Mouse (Mus musculus): Measurements from ENCODE around the gene Mesp2. TPM values are rescaled to one million over a fixed set of nuclear protein-coding genes. Genes with fewer than 3 reads are reported as not detected.

Gene Mesp2
- polyA plus RNA-seq, 1 experiment from 2014 or later: 0.76 TPM

- H3K27me3 ChIP-seq (ENCODE audit: control insufficient read depth, insufficient read depth, low read length): no peaks in the 10 kb centered on the region
- H3K9me3 ChIP-seq (ENCODE audit: control insufficient read depth, low read length): no peaks in the 10 kb centered on the region
- DNase-seq (ENCODE audit: low spot score) (peak; percentile 0), ATAC-seq (ENCODE audit: insufficient read depth, low FRiP score, low TSS enrichment) (no peak)
- no peak overlapping the region for H3K27ac ChIP-seq (ENCODE audit: low read depth, low read length)
- no peak overlapping the region for H3K9ac ChIP-seq (ENCODE audit: low read length)
- 89% methylated on average over 12 of the region's 12 CpGs for WGBS
- H3K4me1 ChIP-seq (ENCODE audit: control insufficient read depth, insufficient read depth, low read length): no peaks in the 10 kb centered on the region
- H3K4me2 ChIP-seq (ENCODE audit: low read depth): no peak overlapping the region
- H3K4me3 ChIP-seq (ENCODE audit: low read depth, low read length): no peak overlapping the region
- H3K36me3 ChIP-seq (ENCODE audit: control insufficient read depth, insufficient read depth, low read length): no peaks in the 10 kb centered on the region
These were observed 11.7 kb downstream of the Mesp2 start for GRCm38 (mm10) chr7:79822092-79822695.

GRCm38 (mm10) chr7:79828341-79828740 lies 17.8 kb downstream of the Mesp2 start:
- DNase-seq (ENCODE audit: low spot score) (no peak), ATAC-seq (ENCODE audit: insufficient read depth, low FRiP score, low TSS enrichment) (no peak)
- Histone ChIP-seq H3K9me3 (ENCODE audit: control insufficient read depth, low read length) (no peaks in the 10 kb centered on the region), H3K27ac (ENCODE audit: low read depth, low read length) (no peak overlapping the region), H3K4me3 (ENCODE audit: low read depth, low read length) (no peak overlapping the region), H3K4me1 (ENCODE audit: control insufficient read depth, insufficient read depth, low read length) (no peaks in the 10 kb centered on the region), H3K27me3 (ENCODE audit: control insufficient read depth, insufficient read depth, low read length) (no peaks in the 10 kb centered on the region), H3K36me3 (ENCODE audit: control insufficient read depth, insufficient read depth, low read length) (no peaks in the 10 kb centered on the region), H3K4me2 (ENCODE audit: low read depth) (no peak overlapping the region), H3K9ac (ENCODE audit: low read length) (no peak overlapping the region)
- 73% methylated on average over 3 of the region's 3 CpGs for WGBS

GRCm38 (mm10) chr7:79831145-79831544 lies 20.6 kb downstream of the Mesp2 start:
- no peak overlapping the region for H3K4me3 ChIP-seq (ENCODE audit: low read depth, low read length)
- no peaks in the 10 kb centered on the region for H3K4me1 ChIP-seq (ENCODE audit: control insufficient read depth, insufficient read depth, low read length)
- ATAC-seq (ENCODE audit: insufficient read depth, low FRiP score, low TSS enrichment): no peak
- no peaks in the 10 kb centered on the region for H3K27me3 ChIP-seq (ENCODE audit: control insufficient read depth, insufficient read depth, low read length)
- WGBS: 61% methylated on average over 6 of the region's 6 CpGs
- no peak overlapping the region for H3K4me2 ChIP-seq (ENCODE audit: low read depth)
- H3K9ac ChIP-seq (ENCODE audit: low read length): no peak overlapping the region
- H3K27ac ChIP-seq (ENCODE audit: low read depth, low read length): no peak overlapping the region
- H3K9me3 ChIP-seq (ENCODE audit: control insufficient read depth, low read length): no peaks in the 10 kb centered on the region
- no peak for DNase-seq (ENCODE audit: low spot score)
- H3K36me3 ChIP-seq (ENCODE audit: control insufficient read depth, insufficient read depth, low read length): no peaks in the 10 kb centered on the region

GRCm38 (mm10) chr7:79831585-79831984 lies 21.1 kb downstream of the Mesp2 start:
- no peak overlapping the region for H3K4me3 ChIP-seq (ENCODE audit: low read depth, low read length)
- WGBS: 85% methylated on average over 6 of the region's 6 CpGs
- no peaks in the 10 kb centered on the region for H3K9me3 ChIP-seq (ENCODE audit: control insufficient read depth, low read length)
- DNase-seq (ENCODE audit: low spot score): no peak
- no peaks in the 10 kb centered on the region for H3K27me3 ChIP-seq (ENCODE audit: control insufficient read depth, insufficient read depth, low read length)
- H3K9ac ChIP-seq (ENCODE audit: low read length): no peak overlapping the region
- no peak for ATAC-seq (ENCODE audit: insufficient read depth, low FRiP score, low TSS enrichment)
- H3K4me1 ChIP-seq (ENCODE audit: control insufficient read depth, insufficient read depth, low read length): no peaks in the 10 kb centered on the region
- no peak overlapping the region for H3K4me2 ChIP-seq (ENCODE audit: low read depth)
- no peaks in the 10 kb centered on the region for H3K36me3 ChIP-seq (ENCODE audit: control insufficient read depth, insufficient read depth, low read length)
- H3K27ac ChIP-seq (ENCODE audit: low read depth, low read length): no peak overlapping the region

GRCm38 (mm10) chr7:79832980-79833379 lies 22.5 kb downstream of the Mesp2 start:
- Histone ChIP-seq H3K4me1 (ENCODE audit: control insufficient read depth, insufficient read depth, low read length) (no peaks in the 10 kb centered on the region), H3K27me3 (ENCODE audit: control insufficient read depth, insufficient read depth, low read length) (no peaks in the 10 kb centered on the region), H3K4me2 (ENCODE audit: low read depth) (no peak overlapping the region), H3K4me3 (ENCODE audit: low read depth, low read length) (no peak overlapping the region), H3K27ac (ENCODE audit: low read depth, low read length) (no peak overlapping the region), H3K9ac (ENCODE audit: low read length) (no peak overlapping the region), H3K9me3 (ENCODE audit: control insufficient read depth, low read length) (no peaks in the 10 kb centered on the region), H3K36me3 (ENCODE audit: control insufficient read depth, insufficient read depth, low read length) (no peaks in the 10 kb centered on the region)
- ATAC-seq (ENCODE audit: insufficient read depth, low FRiP score, low TSS enrichment): no peak
- no peak for DNase-seq (ENCODE audit: low spot score)

GRCm38 (mm10) chr7:79835196-79835595 lies 24.7 kb downstream of the Mesp2 start:
- Histone ChIP-seq H3K27ac (ENCODE audit: low read depth, low read length) (no peak overlapping the region), H3K27me3 (ENCODE audit: control insufficient read depth, insufficient read depth, low read length) (no peaks in the 10 kb centered on the region), H3K9ac (ENCODE audit: low read length) (no peak overlapping the region), H3K4me3 (ENCODE audit: low read depth, low read length) (no peak overlapping the region), H3K36me3 (ENCODE audit: control insufficient read depth, insufficient read depth, low read length) (no peaks in the 10 kb centered on the region), H3K4me2 (ENCODE audit: low read depth) (no peak overlapping the region), H3K9me3 (ENCODE audit: control insufficient read depth, low read length) (no peaks in the 10 kb centered on the region), H3K4me1 (ENCODE audit: control insufficient read depth, insufficient read depth, low read length) (no peaks in the 10 kb centered on the region)
- WGBS: 96% methylated on average over 6 of the region's 6 CpGs
- no peak for DNase-seq (ENCODE audit: low spot score)
- no peak for ATAC-seq (ENCODE audit: insufficient read depth, low FRiP score, low TSS enrichment)

GRCm38 (mm10) chr7:79837247-79837646 lies 26.7 kb downstream of the Mesp2 start:
- ATAC-seq (ENCODE audit: insufficient read depth, low FRiP score, low TSS enrichment) (no peak), DNase-seq (ENCODE audit: low spot score) (peak; percentile 4)
- H3K27me3 ChIP-seq (ENCODE audit: control insufficient read depth, insufficient read depth, low read length): no peaks in the 10 kb centered on the region
- H3K9me3 ChIP-seq (ENCODE audit: control insufficient read depth, low read length): no peaks in the 10 kb centered on the region
- no peak overlapping the region for H3K27ac ChIP-seq (ENCODE audit: low read depth, low read length)
- no peak overlapping the region for H3K9ac ChIP-seq (ENCODE audit: low read length)
- 82% methylated on average over 2 of the region's 2 CpGs for WGBS
- no peaks in the 10 kb centered on the region for H3K4me1 ChIP-seq (ENCODE audit: control insufficient read depth, insufficient read depth, low read length)
- no peak overlapping the region for H3K4me2 ChIP-seq (ENCODE audit: low read depth)
- no peaks in the 10 kb centered on the region for H3K36me3 ChIP-seq (ENCODE audit: control insufficient read depth, insufficient read depth, low read length)
- no peak overlapping the region for H3K4me3 ChIP-seq (ENCODE audit: low read depth, low read length)

GRCm38 (mm10) chr7:79842163-79842562 lies 31.6 kb downstream of the Mesp2 start:
- no peaks in the 10 kb centered on the region for H3K9me3 ChIP-seq (ENCODE audit: control insufficient read depth, low read length)
- H3K4me2 ChIP-seq (ENCODE audit: low read depth): no peak overlapping the region
- H3K27ac ChIP-seq (ENCODE audit: low read depth, low read length): no peak overlapping the region
- no peak for ATAC-seq (ENCODE audit: insufficient read depth, low FRiP score, low TSS enrichment)
- no peaks in the 10 kb centered on the region for H3K36me3 ChIP-seq (ENCODE audit: control insufficient read depth, insufficient read depth, low read length)
- 0 out of 2 replicates have a peak, but pooled peaks cover 3% of the 10 kb centered on the region for H3K27me3 ChIP-seq (ENCODE audit: control insufficient read depth, insufficient read depth, low read length)
- peak; percentile 5 for DNase-seq (ENCODE audit: low spot score)
- no peak overlapping the region for H3K9ac ChIP-seq (ENCODE audit: low read length)
- H3K4me1 ChIP-seq (ENCODE audit: control insufficient read depth, insufficient read depth, low read length): no peaks in the 10 kb centered on the region
- no peak overlapping the region for H3K4me3 ChIP-seq (ENCODE audit: low read depth, low read length)
- WGBS: 61% methylated on average over 7 of the region's 7 CpGs

- H3K36me3 ChIP-seq (ENCODE audit: control insufficient read depth, insufficient read depth, low read length): no peaks in the 10 kb centered on the region
- no peak overlapping the region for H3K4me3 ChIP-seq (ENCODE audit: low read depth, low read length)
- no peak for ATAC-seq (ENCODE audit: insufficient read depth, low FRiP score, low TSS enrichment)
- peaks cover 12% of the 10 kb centered on the region; the same call in 1 of the 2 replicates for H3K27me3 ChIP-seq (ENCODE audit: control insufficient read depth, insufficient read depth, low read length)
- no peak overlapping the region for H3K9ac ChIP-seq (ENCODE audit: low read length)
- H3K4me2 ChIP-seq (ENCODE audit: low read depth): no peak overlapping the region
- WGBS: 87% methylated on average over 8 of the region's 8 CpGs
- peak; percentile 1 for DNase-seq (ENCODE audit: low spot score)
- no peaks in the 10 kb centered on the region for H3K9me3 ChIP-seq (ENCODE audit: control insufficient read depth, low read length)
- H3K4me1 ChIP-seq (ENCODE audit: control insufficient read depth, insufficient read depth, low read length): no peaks in the 10 kb centered on the region
- H3K27ac ChIP-seq (ENCODE audit: low read depth, low read length): no peak overlapping the region
These were observed 33.7 kb downstream of the Mesp2 start for GRCm38 (mm10) chr7:79844090-79844802.

All from neural tube, embryonic 11.5 days (tissue).